Mouse (Mus musculus) mesoderm, embryonic 11.5 days (tissue): ENCODE results near the gene Shld2.
A peak's percentile ranks its signal among the peaks of the same experiment; 100 is the strongest.
"Not testable (repeated sequence)": the region's sequence is repeated elsewhere in the genome, so short reads cannot be mapped to it uniquely, and the experiment has no call there.

Experiments used
- DNase-seq: peaks from one replicate; pipeline ENCODE4 v3.0.0-alpha.2; 2012; ENCODE audit warnings: low read depth, low spot score

Gene Shld2

DNA sequence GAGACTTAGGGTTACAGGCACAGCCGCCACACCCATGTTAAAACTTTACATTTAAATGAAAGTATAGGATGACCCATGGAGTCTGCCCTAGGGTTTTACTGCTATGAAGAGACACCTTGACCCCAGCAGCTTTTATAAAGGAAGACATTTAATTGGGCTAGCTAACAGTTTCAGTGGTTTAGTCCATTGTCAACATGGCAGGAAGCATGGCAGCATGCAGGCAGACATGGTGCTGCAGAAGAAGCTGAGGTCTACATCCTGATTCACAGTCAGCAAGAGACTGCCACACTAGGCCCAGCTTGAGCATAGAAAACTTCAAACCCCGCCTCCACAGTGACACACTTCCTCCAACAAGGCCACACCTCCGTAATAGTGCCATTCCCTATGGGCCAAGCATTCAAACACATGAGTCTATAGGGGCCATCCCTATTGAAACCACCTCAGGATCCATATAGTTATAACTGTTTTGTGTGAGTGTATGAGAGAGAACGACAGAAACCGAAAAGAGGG is 13.3 kb upstream of the Shld2 start:
- DNase-seq, result no peak

DNA sequence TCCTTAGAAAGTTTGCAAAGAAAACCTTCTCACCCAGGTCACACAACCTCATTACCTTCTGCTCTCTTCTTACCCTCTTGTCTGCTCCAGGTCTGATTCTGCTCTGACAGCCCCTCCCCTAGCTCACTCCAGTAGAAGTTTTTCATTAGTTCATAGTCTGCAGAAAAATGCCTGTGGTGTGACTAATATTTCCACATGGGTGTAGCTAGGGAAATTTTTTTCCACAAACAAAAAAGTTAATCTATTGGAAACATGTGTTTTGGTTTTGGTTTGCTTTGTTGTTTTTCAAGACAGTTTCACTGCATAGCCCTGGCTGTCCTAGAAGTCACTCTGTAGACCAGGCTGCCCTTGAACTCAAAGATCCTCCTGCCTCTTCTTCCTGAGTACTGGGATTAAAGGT is 7.8 kb upstream of the Shld2 start:
- DNase-seq, result no peak

- DNase-seq, result no peak
Measured at GRCm38 (mm10) chr14:34317431-34317830, 7.1 kb upstream of the Shld2 start.

DNA sequence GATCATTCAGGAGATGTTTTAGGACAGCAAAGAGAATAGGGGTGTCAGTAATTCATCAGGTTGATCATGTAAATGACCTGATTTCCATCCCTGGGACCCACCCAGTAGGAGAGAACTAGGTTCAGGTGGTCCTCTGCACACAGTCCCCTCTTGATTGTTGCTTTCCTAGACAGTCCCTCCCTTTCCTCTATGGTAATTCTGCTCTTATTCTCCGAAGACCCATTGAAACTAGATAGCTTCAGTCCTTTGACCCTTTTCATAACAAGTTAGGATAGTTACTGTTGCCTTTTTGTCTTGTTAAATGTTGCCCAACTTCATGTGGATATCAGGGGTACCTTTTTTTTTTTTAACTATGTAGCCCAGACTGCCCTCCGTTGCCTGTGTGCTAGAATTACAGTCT is 6.1 kb upstream of the Shld2 start:
- DNase-seq, result no peak

- no peak for DNase-seq
Measured at GRCm38 (mm10) chr14:34314796-34315195, 4.5 kb upstream of the Shld2 start.

DNA sequence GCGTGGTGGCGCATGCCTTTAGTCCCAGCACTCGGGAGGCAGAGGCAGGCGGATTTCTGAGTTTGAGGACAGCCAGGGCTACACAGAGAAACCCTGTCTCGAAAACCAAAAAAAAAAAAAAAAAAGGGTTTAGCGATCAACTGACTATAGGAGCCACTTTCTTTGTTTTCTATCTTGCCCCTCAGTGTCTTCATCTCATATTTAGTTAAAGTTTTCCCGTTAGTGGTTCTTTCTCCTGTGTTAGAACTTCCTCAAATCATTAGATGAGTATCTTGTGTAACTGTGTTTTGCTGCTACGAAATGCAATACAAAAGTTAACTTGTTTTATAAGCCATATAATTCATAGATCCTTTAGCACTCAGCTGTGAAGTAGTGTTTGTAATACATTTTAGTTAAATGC is 4.1 kb upstream of the Shld2 start:
- not testable (repeated sequence) for DNase-seq

DNA sequence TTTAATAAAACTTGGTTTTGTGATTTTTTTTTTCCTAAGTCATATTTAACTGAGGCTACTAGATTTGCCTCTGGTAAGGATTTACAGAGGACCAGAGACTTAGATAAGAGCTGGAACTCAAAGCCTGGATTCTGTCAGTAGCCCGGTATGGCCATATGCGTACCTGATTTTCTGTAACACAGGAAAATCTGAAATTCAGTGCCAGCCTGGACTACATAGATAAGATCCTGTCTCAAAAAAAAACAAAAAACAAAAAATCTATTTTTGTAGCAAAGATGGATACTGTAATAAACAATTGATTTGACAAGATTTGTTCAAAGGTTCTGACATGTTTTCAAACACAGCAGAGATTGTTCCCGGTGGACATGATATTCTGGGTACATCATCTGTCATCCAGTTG is 3.3 kb upstream of the Shld2 start:
- DNase-seq, result no peak

- DNase-seq, result no peak
Measured at GRCm38 (mm10) chr14:34312339-34313048, 2.2 kb upstream of the Shld2 start.

GRCm38 (mm10) chr14:34311691-34312090 is 1.4 kb upstream of the Shld2 start:
- DNase-seq, result peak; percentile 23

GRCm38 (mm10) chr14:34311021-34311631 is 833 bp upstream of the Shld2 start:
- peak; percentile 49 for DNase-seq

DNA sequence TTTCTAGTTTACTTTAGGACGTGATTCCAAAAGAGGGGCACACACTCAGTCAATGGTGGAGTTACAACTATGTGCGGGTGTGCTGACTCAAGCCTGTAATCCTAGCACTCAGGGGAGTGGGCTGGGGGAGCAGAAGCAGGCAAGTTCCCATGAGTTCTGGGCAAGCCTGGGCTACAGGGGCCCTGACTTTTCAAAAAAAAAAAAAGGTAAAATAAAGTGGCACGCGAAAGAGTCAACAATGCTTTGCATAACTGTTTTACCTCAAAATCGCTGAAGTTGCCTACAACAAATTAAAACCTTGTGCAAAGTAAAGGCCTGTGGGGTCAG is 423 bp downstream of the Shld2 start:
- peak; percentile 10 for DNase-seq

DNA sequence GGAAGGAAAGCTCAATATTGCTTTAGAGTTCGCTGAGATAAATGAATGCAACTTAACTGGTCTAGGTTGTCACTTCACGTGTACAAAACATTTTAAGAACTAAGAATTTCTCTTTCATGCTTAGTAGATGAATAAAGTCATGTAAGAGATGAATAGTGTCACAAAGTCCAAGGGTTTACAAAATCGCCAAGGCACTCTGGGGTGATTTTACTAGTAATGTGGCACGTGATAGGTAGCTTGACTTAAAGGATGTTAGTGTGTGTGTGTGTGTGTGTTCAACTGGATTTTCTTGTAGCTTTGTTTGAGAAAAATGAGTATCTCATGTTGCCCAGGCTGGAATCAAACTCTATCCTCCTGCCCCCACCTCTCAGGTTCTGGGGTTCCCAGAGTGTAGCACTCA is 1.0 kb downstream of the Shld2 start:
- DNase-seq, result no peak

DNA sequence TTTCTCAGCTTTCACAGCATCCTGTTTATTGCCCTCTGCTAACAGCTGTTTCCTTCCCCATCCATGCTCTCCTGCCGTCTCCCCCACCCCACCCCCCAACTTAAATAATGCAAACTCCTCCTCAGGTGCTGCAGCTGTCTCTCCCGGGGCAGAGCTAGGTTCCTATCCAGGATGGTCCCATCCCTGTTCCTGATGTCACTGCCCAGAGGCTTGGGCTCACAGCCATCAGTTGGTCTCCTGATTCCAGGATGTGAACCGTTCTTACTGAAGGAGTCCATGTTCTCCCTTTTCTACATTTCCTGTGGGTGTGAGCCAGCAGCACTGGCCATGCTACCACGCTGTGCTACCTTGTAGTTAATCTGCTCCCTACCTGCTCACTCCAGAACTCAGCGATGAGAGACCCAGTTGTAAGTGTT is 7.0 kb downstream of the Shld2 start:
- DNase-seq, result no peak

DNA sequence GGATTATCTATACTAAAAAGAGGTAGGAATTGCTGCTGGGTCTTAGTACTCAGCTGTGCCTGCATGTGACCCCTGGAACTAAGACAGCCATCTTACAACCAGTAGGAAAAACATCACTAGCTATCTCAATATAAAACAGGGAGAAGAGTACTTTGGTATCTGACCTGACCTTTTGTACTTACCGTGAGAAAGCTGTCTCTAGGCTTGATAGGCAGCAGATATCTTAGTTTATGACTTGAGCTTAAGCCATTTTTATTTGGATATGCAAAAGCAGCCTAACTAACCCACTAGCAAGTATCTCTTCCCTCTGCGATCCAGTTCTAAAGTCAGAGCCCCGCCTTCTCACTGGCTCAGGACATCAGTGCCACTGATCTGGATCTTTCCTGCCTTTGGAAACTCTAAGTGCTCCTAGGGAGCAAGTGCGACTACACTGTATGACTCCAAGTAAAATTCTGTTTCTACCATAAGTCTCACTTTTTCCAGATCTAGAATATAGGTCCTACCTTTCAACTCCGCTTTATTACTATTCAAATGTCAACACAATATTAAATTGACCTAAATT is 7.5 kb downstream of the Shld2 start:
- no peak for DNase-seq

DNA sequence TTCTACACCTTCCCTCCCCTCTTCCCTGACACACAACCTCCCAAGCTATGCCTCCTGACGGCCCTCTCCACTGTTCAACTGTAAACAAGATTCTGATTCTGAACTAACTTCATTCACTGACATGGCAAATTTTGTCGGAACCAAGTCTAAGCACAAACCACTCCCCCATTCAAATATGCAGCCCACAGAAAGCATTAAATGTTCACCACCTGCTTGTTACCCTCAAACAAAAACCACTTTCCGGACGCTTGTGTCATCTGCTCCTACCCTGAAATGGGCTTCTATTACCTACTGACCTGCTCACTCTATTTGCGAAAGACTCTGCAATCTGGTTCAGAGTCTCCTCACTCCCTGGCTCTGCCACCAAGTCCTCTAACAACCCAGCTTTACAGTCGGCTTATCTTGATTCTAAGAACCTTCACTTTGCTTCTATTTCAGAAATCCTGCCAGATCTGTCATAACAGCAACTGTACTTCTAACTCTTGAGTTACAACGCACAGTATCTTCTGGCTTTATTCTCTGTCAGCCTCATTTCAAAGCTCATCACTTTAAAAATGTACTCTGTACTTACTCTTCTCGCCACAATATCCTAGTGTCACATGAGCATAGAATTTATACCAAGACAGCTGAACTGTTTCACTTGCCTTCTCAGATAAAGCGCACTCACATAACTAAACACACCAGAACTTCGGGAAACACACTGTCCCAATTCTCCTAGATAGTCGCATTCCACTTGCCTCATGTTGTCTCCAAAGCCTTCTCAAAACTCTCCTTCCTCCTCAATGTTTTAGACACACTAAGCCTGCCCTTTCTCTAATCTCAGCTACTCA is 11.2 kb downstream of the Shld2 start:
- DNase-seq, result no peak

DNA sequence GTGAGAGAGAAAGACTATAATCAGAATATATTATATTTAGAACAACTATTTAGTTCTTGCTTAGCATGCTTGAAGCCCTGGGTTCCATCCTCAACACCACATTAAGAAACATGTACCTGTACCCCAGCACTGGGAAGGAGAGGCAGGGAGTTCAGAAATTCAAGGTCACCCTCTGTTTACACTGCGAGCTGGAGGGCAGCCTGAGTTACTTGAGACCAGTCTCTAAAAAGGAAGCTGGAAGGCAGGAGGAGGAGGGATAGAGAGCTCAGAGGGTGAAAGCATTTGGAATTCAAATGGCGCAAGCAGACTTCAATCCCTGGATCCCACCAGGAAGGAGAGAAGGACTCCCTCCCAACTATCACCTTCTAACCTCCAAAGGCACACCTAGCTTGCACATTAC is 12.7 kb downstream of the Shld2 start:
- no peak for DNase-seq

DNA sequence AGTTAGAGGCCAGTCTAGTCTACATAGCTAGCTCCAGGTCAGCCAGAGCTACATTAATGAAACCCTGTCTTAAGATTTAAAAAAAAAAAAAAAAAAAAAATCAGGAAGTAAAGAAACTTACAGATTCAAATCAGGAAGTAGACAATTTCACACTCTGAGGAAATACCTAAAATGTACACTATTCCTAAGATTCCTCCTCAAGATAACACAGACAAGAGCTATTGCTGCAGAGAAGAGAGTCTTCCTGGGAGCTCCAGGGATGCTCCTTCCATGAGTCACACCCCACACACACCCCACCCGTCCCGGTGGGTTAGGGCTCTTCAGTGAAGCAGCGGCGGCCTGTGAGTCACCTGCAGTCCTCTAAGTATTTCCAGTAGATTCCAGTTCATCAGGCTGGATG is 13.3 kb downstream of the Shld2 start:
- no peak for DNase-seq

- DNase-seq, result no peak
Measured at GRCm38 (mm10) chr14:34296350-34296749, 13.9 kb downstream of the Shld2 start.

DNA sequence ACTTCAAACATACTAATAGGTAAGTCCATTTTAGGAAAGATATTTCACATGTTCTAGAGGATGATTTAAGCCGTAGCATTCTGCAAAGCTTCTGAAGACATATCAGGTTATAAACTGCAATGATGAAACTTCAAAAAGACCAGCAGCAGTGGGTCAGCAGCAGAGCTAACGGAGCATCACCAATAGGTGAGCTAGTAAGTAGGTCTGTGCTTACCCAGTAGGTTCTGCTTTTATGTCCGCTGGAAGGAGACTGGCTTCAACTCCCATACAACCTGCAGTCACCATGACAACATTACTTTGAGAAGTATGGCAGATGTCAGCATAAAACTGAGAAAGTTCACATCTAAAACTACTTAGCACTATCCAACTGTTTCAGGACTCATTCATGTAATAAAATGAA is 16.7 kb downstream of the Shld2 start:
- no peak for DNase-seq

- DNase-seq, result no peak
Measured at GRCm38 (mm10) chr14:34290229-34290628, 20.1 kb downstream of the Shld2 start.

- DNase-seq, result no peak
Measured at GRCm38 (mm10) chr14:34289259-34290015, 20.9 kb downstream of the Shld2 start.

- no peak for DNase-seq
Measured at GRCm38 (mm10) chr14:34288396-34288795, 21.9 kb downstream of the Shld2 start.
